23 mouse cellular contexts compared by ENCODE assay signal in genomic region chr9:7483684-7484394, GRCm38 (mm10). TPM values are rescaled to one million over a fixed set of nuclear protein-coding genes. Genes with fewer than 3 reads are reported as not detected.
A peak's percentile ranks its signal among the peaks of the same experiment; 100 is the strongest.
DNase-seq lines count a peak whose midpoint lies in the region; ATAC-seq and TF ChIP-seq lines count a peak whose summit lies in the region.
"Had no signal": no experiment of that assay in that cellular context is flagged by ENCODE, and none has a peak within 500 bp of the region (broad histone marks: within the 10 kb centered on the region; RNA-seq: fewer than 3 reads in every experiment).

No protein-coding gene starts in this region.

- WGBS in kidney, embryonic 15.5 days: 36% methylated on average over 5 of the region's 5 CpGs
- WGBS in kidney, postnatal 0 days: 28% methylated on average over 5 of the region's 5 CpGs

- DNase-seq in kidney, adult 18-20 months: no peak
- DNase-seq in kidney, postnatal 0 days (ENCODE audit: low spot score): peak; percentile 59
- no peak for DNase-seq in kidney, postnatal 36 days
- DNase-seq: adrenal gland, adult 2 months; adrenal gland, postnatal 10 days; adrenal gland, postnatal 25 days; cerebellum, adult 11 months; cerebellum, adult 18-20 months; cerebellum, adult 8-10 months; cerebellum, adult 9-11 months; cerebellum, postnatal 14 days; cerebellum, postnatal 36 days; embryo, embryonic 11 days had no signal

- H3K4me3 ChIP-seq in kidney, embryonic 15.5 days (replicated peaks): no peak overlapping the region
- no peak overlapping the region for H3K4me3 ChIP-seq in kidney, postnatal 0 days (replicated peaks; ENCODE audit: low read depth, low read length)
- H3K4me3 ChIP-seq: embryonic facial prominence, embryonic 13.5 days; embryonic facial prominence, embryonic 15.5 days; erythroblast, embryonic 14.5 days; forebrain, embryonic 10.5 days; forebrain, embryonic 12.5 days had no signal

- ATAC-seq in kidney, embryonic 15.5 days (replicated peaks; ENCODE audit: low FRiP score): peak; percentile 83
- ATAC-seq in kidney, postnatal 0 days (replicated peaks; ENCODE audit: low FRiP score, low read depth): no peak
- ATAC-seq: forebrain, embryonic 14.5 days; forebrain, embryonic 16.5 days had no signal

- H3K9ac ChIP-seq in kidney, embryonic 15.5 days: no peak overlapping the region
- H3K9ac ChIP-seq in kidney, postnatal 0 days (ENCODE audit: low read depth, low read length): no peak overlapping the region
- H3K9ac ChIP-seq: embryonic facial prominence, embryonic 13.5 days; embryonic facial prominence, embryonic 15.5 days; forebrain, embryonic 12.5 days had no signal

- H3K27ac ChIP-seq in kidney, embryonic 15.5 days: peak overlapping the region; percentile 62; the same call in 1 of the 2 replicates
- no peak overlapping the region for H3K27ac ChIP-seq in kidney, postnatal 0 days
- H3K27ac ChIP-seq: embryonic facial prominence, embryonic 13.5 days; embryonic facial prominence, embryonic 15.5 days; forebrain, embryonic 10.5 days; forebrain, embryonic 12.5 days had no signal

- H3K4me2 ChIP-seq in kidney, embryonic 15.5 days: no peak overlapping the region
- H3K4me2 ChIP-seq in kidney, postnatal 0 days (ENCODE audit: low read length): no peak overlapping the region
- H3K4me2 ChIP-seq: embryonic facial prominence, embryonic 13.5 days; embryonic facial prominence, embryonic 15.5 days; forebrain, embryonic 12.5 days had no signal

- no peaks in the 10 kb centered on the region for H3K36me3 ChIP-seq in kidney, embryonic 15.5 days
- no peaks in the 10 kb centered on the region for H3K36me3 ChIP-seq in kidney, postnatal 0 days (ENCODE audit: insufficient read depth, low read length)
- H3K36me3 ChIP-seq: embryonic facial prominence, embryonic 13.5 days; embryonic facial prominence, embryonic 15.5 days; forebrain, embryonic 10.5 days; forebrain, embryonic 12.5 days had no signal

- H3K4me1 ChIP-seq in kidney, embryonic 15.5 days: no peaks in the 10 kb centered on the region
- H3K4me1 ChIP-seq in kidney, postnatal 0 days (replicated peaks; ENCODE audit: insufficient read depth, low read length): no peaks in the 10 kb centered on the region
- H3K4me1 ChIP-seq: embryonic facial prominence, embryonic 13.5 days; embryonic facial prominence, embryonic 15.5 days; forebrain, embryonic 10.5 days; forebrain, embryonic 12.5 days had no signal

- TF ChIP-seq CTCF in kidney, postnatal 0 days (IDR thresholded peaks at IDR 0.05; ENCODE audit: low read depth): no peak

- H3K9me3 ChIP-seq in kidney, embryonic 15.5 days (replicated peaks): no peaks in the 10 kb centered on the region
- no peaks in the 10 kb centered on the region for H3K9me3 ChIP-seq in kidney, postnatal 0 days (replicated peaks; ENCODE audit: low read length)
- H3K9me3 ChIP-seq: embryonic facial prominence, embryonic 13.5 days; embryonic facial prominence, embryonic 15.5 days; forebrain, embryonic 10.5 days; forebrain, embryonic 12.5 days had no signal

- H3K27me3 ChIP-seq in kidney, embryonic 15.5 days: no peaks in the 10 kb centered on the region
- no peaks in the 10 kb centered on the region for H3K27me3 ChIP-seq in kidney, postnatal 0 days (ENCODE audit: insufficient read depth, low read length)
- H3K27me3 ChIP-seq: embryonic facial prominence, embryonic 13.5 days; embryonic facial prominence, embryonic 15.5 days; forebrain, embryonic 12.5 days had no signal

RNA-seq across cellular contexts. Expression of gene Mmp10, which starts 18.3 kb away (rescaled TPM):
- polyA plus RNA-seq in kidney, embryonic 15.5 days (2015; fragmentation: Nextera tagmentation; extraction: Ambion mirVana): not detected in 2 replicates
- polyA plus RNA-seq in kidney, postnatal 0 days (2015; fragmentation: Nextera tagmentation; extraction: Ambion mirVana): 0.07 TPM in 1 of 2 replicates, not detected in the other
- polyA plus RNA-seq: adrenal gland, adult 2 months; brain, embryonic 14.5 days; embryonic facial prominence, embryonic 11.5 days; embryonic facial prominence, embryonic 13.5 days; embryonic facial prominence, embryonic 15.5 days; erythroblast, embryonic 14.5 days; forebrain, embryonic 10.5 days; forebrain, embryonic 12.5 days; forebrain, embryonic 14.5 days; forebrain, embryonic 16.5 days had no signal

RNA-seq across cellular contexts. Expression of gene Mmp3, which starts 38.2 kb away (rescaled TPM):
- not detected in 2 replicates for polyA plus RNA-seq in kidney, embryonic 15.5 days (2015; fragmentation: Nextera tagmentation; extraction: Ambion mirVana)
- not detected in 2 replicates for polyA plus RNA-seq in kidney, postnatal 0 days (2015; fragmentation: Nextera tagmentation; extraction: Ambion mirVana)
- polyA plus RNA-seq: adrenal gland, adult 2 months; brain, embryonic 14.5 days; embryonic facial prominence, embryonic 11.5 days; embryonic facial prominence, embryonic 13.5 days; erythroblast, embryonic 14.5 days; forebrain, embryonic 10.5 days; forebrain, embryonic 12.5 days; forebrain, embryonic 14.5 days; forebrain, embryonic 16.5 days had no signal
